Mouse (Mus musculus): ENCODE measurements around the gene Chid1.

The Chid1 gene

GRCm38 (mm10) chr7:141539556-141540311, at the start of gene Chid1:
Gene Chid1 (minus strand): TSS chr7:141539857.
- peak; percentile 99 for DNase-seq

DNA sequence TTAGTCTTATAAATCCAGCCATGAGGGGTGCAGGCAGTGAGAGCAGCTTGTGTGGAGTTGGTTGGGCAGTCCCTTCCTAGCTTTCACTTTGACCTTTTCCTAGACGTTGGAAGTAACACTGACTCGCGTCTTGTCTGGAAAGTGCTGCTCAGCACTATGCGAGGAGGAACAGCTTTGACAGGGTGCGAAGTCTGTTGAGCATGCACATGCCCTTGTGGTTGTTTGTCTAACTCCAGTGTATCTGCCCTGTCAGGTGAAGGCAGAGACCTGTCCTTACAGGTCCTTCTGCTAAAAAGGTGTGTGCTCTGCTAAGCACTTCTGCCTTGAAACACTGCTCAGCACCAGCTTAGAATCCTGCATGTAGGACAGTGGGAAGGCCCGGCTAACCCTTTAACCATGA, 49.2 kb upstream of the Chid1 start:
- DNase-seq: no peak

- no peak for DNase-seq
Measured at GRCm38 (mm10) chr7:141585881-141586280, 46.2 kb upstream of the Chid1 start.

DNA sequence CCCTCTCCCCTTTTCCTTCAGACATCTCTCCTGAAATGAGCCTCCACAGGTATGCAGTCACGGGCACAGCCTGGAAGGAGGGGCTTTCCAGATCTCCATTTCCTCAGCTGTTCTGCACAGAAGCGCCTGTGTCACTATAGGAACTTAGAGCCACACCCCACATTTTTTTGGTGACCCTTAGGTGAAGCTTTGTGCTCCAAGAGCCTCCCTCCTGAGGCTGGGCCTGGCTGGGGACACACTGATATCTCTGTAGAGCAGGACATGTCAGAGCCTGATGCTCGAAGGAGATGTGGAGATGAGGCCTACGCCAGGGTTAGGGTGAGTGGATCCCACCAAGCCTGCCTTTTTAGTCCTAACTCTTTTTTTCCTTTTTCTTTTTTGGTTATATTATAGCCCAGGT, 45.6 kb upstream of the Chid1 start:
- no peak for DNase-seq

DNA sequence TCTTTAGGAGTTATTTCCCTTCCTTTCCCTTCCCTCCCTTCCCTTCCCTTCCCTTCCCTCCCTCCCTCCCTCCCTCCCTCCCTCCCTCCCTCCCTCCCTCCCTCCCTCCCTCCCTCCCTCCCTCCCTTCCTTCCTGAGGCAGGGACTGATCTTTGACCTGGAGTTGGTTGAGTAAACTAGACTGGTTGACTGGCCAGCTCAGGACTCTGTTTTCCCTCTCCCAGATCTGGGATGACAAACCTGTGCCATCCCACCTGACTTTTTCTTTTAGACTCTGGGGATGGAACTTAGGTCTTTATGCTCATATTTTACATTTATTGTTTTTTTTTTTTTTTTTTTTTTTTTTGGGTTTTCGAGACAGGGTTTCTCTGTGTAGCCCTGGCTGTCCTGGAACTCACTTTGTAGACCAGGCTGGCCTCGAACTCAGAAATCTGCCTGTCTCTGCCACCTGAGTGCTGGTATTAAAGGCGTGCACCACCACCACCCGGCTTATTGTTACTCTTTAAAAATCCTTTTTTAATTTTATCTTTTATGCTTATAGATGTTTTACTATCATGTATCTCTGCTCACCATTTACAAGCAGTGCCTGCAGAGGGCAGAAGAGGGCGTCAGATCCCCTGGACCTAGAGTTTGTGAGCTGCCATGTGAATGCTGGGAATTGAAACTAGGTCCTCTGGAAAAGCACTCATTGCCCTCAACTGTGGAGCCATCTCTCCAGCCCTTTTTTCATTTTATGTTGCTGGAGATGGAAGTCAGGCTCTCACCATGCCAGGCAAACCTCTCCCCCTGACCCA, 44.6 kb upstream of the Chid1 start:
- no peak for DNase-seq

- DNase-seq: no peak
Measured at GRCm38 (mm10) chr7:141581323-141581722, 41.7 kb upstream of the Chid1 start.

- DNase-seq: no peak
Measured at GRCm38 (mm10) chr7:141578943-141579342, 39.3 kb upstream of the Chid1 start.

DNA sequence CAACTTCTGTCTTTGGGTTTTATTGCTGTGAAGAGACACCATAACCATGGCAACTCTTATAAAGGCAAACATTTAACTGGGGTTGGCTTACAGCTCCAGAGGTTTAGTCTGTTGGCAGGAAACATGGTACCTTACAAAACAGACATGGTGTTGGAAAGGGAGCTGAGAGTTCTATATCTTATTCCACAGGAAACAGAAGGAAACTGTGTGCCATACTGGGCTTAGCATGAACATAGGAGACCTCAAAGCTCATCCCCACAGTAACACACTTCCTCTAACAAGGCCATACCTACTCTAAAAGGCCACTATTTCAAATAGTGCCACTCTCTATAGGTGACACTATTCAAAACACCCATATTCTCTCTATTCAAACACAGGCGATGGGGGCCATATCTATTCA, 38.9 kb upstream of the Chid1 start:
- no peak for DNase-seq

DNA sequence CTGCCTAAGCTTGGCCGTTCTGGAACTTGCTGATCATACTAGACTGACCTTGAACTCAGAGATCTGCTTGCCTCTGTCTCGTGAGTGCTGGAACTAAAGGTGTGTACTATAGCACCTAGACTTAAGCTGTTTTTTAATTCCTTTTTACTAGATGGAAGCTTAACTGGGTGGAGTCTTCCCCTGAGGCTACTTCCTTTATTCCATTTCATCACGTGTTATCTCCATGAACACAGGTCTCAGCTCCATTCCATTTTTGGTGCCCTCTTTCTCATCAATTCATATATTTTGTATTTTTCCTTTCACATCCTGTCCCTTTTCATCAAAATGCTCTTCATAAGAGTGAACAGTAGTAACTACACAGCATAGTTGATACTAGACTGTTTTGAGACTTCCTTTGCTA, 38.1 kb upstream of the Chid1 start:
- no peak for DNase-seq

DNA sequence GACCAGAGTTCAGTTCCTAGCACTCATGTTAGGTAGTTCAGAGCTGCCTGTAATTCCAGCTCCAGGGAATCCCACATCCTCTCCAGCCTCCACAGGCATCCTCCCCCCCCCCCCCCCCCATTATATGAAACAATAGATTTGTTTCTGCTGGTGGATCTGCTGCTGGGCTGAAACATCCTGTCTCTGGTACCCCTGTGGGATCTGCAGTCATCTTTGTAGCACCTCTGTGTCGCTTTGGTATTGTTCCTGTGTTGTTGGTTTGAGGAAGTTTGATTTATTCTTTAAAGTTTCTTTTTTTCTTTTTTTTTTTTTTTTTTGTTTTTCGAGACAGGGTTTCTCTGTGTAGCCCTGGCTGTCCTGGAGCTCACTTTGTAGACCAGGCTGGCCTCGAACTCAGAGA, 35.8 kb upstream of the Chid1 start:
- DNase-seq: no peak

DNA sequence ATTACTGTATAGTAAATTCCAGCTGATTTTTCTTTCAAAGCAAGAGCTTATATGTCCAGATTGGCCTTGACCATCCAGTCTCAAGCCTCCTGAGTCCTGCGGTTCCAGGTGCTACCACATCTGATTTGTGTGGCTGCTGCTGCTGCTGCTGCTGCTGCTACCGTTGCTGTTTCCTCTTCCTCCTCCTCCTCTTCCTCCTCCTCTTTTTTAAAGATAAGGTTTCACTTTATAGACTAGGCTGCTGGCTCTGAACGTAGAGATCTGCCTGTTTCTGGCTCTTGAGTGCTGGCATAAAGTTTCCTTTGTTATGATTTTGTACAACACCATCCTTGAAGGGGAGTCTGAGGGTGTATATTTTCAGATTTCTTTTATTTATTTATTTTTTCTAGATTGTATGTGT, 34.4 kb upstream of the Chid1 start:
- DNase-seq: no peak

DNA sequence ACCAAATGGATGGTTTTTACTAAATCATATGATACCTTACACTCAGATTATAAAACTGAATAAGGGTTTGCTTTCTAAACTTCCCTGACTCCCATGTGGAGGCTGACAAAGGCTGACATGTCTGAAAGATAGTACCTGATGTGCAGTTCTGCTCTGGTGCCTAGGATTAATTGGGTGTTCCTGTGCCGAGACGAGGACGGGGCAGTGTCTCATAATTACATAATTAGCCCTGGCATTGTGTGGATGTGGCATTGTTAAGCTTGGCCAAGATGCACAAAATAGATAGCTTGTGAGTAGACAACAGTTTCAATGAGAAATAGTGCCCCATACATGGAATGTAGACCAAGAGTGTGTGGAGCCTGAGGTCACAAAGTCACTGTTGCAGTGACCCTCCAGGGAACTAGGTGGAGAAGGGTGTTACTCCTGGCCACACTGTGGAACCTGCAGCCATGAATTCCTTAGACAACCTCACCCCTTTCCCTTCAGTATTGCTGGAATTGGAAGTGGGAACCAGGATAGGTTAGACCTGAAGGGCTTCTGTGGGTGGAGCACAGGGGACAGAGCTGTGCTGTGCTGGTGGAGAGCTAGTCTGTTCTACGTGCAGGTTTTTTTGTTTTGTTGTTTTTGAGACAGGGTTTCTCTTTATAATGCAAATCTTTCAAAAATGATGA, 31.1 kb upstream of the Chid1 start:
- no peak for DNase-seq

DNA sequence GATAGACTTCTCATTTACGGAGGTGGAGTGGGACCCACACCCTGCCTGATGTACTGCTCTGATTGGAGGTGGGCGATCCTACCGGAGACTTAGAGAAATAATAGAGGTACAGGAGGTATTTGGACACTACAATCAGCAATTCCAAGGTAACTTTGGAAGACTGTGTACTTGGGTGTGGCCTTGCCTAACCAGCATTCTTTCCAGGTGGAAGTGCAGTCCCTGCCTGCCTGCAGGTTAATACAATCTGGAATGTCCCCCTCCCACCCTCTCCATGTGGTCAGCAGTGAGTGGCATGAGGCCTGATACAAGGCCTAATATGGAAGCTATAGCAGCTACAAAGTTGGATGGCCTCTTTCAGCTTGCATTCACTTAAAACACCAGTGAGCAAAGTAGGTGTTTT, 30.3 kb upstream of the Chid1 start:
- peak; percentile 35 to 54 for DNase-seq

- DNase-seq: no peak
Measured at GRCm38 (mm10) chr7:141569283-141569803, 29.7 kb upstream of the Chid1 start.

DNA sequence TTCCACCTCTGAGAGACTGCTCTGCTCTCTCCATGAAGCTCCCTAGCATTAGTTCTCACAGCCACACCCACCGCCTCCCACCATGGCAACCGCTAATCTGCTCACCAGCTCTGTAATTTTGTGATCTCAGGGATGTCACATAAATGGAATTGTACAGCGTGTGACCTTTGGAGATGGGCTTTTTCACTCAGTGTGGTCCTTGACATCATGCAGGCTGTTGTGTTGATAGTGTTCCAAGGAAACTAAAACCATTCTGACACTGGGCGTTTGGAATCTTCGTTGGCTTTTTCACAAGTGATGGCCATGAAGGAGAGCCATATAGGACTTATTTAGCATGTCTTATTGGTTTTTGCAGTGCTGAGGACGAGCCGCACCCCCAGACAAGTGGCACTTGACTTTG, 26.9 kb upstream of the Chid1 start:
- no peak for DNase-seq

DNA sequence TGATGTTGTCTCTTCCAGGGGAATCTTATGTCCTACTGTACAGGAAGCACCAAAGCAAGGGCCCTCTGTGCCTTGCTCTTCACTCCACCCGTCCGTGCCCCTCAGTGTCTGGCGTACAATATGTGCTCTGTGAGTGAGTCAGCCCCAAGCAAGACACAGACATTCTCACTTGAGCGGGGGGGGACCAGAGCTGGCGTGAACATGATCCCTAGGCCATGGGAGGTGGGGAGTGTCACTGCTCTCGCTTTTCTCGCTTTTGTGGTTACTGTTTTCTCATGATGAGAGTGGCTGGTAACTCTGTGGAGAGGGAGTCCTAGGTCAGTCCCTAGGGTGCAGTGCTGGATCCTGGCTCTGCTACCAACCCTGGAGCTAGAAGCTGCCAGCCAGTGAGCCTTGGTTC, 24.9 kb upstream of the Chid1 start:
- peak in 1 of 2 experiments; percentile 29 for DNase-seq

DNA sequence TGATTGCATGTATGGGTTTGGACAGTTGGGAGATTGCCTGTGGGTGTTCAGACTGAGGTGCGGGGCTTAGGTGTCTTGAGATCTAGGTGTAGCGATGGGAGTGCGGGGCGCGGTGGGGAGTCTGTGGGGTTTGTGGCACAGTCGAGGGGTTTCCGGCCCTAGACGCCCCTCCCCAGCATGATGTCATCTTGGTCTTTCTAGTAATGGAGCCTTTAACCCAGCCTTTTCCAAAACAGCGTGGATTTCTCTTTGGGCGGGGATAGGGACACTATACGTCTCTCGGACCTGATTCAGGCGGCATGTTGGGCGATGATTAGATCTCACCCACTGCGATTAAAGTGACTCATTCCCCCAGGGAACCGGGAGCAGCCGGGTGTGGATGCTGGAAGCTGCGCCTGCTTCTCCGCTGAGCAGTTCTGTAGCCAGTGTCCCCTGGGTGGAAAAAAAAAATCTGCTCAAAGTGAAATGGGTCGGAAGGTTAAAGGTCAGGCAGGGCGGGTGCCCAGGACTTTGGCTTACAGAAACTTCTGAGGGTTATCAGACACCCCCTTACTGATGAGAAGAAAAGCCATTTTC, 23.3 kb upstream of the Chid1 start:
- DNase-seq: peak; percentile 48 to 52

DNA sequence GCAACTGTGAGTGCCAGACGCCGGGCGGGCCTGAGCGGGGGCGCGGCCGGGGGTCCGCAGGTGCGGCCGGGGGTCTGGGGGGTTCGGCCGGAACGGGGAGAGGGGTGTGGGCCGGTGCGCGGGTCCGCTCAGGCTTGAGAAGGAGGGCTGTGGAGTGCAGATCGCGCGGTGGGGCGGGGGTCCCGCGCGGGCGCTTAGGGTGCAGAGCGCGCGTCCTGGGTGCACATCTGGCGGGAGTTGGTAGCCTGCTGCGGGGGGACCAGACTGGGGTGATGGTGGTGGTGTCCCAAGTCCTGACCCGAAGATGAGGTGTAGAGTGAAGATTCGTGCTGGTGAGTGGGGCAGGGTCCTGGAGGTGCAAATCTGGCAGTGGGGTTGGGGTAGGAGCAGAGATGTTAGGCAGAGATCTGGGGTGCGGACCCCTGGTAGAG, 22.8 kb upstream of the Chid1 start:
- DNase-seq: peak in 1 of 2 experiments; percentile 18

DNA sequence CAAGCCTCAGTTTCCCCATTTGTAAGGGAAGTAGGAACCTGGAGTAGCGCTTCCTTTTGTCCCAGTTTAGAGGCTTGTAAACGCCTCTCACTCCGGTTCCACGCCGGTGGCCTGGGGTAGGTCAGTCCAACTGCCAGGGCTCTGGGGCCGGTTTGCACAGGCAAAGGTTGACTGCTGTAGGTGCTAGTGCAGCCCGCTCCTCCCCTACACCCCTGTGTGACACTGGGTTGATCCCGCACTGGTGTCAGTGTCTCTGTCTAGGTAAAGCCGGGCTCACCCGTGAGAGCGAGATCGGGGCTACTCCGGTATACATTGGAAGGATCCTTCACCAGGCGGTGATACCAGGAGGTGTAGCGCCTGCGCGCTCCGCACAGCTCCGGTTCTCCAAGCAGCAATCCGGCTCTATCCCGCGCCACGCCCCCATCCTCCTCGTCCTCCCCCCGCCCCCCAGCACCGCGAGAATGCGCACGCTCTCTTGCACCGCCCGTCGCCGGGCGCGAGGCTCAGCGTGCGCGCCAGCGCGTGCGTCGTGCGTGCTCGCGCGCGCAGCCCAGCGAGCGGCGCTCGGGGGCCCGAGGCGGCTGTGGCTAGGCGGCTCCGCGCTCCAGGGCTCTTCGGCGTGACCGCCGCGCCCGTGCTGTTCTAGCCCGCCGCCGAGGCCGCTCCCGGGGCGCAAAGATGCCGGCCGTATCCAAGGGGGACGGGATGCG, 22.2 kb upstream of the Chid1 start, which contains the start of gene Ap2a2:
Gene Ap2a2, plus strand, starts transcription at position 492 of the 710 bp plus-strand sequence.
- peak; percentile 89 to 92 for DNase-seq

GRCm38 (mm10) chr7:141560471-141560870, 20.8 kb upstream of the Chid1 start:
- DNase-seq: no peak

DNA sequence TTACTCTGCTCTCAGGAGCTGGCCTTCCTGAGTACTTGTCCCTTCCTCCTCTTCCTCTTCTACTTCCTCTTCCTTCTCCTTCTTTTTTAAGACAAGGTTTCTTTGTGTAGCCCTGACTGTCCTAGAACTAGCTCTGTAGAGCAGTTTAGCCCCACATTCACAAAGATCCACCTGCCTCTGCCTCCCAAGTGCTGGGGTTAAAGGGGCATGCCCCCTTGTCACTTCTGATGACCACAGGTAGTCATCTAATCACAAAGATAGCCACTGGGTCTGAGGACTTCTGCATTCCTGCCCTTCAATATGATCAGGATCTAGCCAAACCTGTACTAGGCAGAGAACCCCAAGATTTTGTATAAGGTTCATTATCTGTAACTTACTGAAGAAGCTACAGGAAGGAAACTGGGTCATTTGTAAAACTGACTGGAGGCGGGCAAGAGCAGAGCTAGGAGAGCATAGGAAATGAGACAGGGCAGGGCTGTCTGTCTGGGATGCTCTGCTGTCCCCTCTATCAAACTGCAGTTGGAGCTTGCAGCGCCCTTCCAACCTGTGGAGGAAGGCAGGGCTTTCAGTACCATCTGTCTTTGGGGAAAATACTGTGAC, 20.2 kb upstream of the Chid1 start:
- no peak for DNase-seq

GRCm38 (mm10) chr7:141558946-141559345, 19.3 kb upstream of the Chid1 start:
- no peak for DNase-seq

All from lung, adult 18-20 months (tissue).